Mouse (Mus musculus) neural tube, embryonic 13.5 days (tissue): ENCODE results near the gene Ano8. TPM values are rescaled to one million over a fixed set of nuclear protein-coding genes. Genes with fewer than 3 reads are reported as not detected.
"Not testable (repeated sequence)": the region's sequence is repeated elsewhere in the genome, so short reads cannot be mapped to it uniquely, and the experiment has no call there.

ENCODE experiments used
- ATAC-seq: fragments of 200-750 bp; cut with Nextera tagmentation; 2 replicates; pipeline ENCODE4 v1.8.0; 2017; ENCODE audit warnings: low read depth, mild to moderate bottlenecking, moderate TSS enrichment, moderate library complexity
- H3K27ac ChIP-seq: fragments of 300-500 bp; sonication (generic); replicated peaks from 2 replicates; pipeline ENCODE4 v1.5.1; 2015; ENCODE audit warnings: moderate library complexity, mild to moderate bottlenecking, inconsistent platforms
- H3K27me3 ChIP-seq: fragments of 300-500 bp; sonication (generic); 2 replicates; pipeline ENCODE4 v1.6.1; 2015; ENCODE audit warnings: mild to moderate bottlenecking, inconsistent platforms
- H3K36me3 ChIP-seq: fragments of 300-500 bp; sonication (generic); 2 replicates; pipeline ENCODE4 v1.6.1; 2015; ENCODE audit warnings: mild to moderate bottlenecking, inconsistent platforms
- H3K4me1 ChIP-seq: fragments of 300-500 bp; sonication (generic); replicated peaks from 2 replicates; pipeline ENCODE4 v1.6.1; 2015; ENCODE audit warnings: inconsistent platforms
- H3K4me2 ChIP-seq: fragments of 300-500 bp; sonication (generic); 2 replicates; pipeline ENCODE4 v1.6.1; 2015; ENCODE audit warnings: inconsistent platforms, mild to moderate bottlenecking, moderate library complexity
- H3K4me3 ChIP-seq: fragments of 300-500 bp; sonication (generic); 2 replicates; pipeline ENCODE4 v1.5.1; 2015; ENCODE audit warnings: mild to moderate bottlenecking, inconsistent platforms
- H3K9ac ChIP-seq: fragments of 300-500 bp; sonication (generic); 2 replicates; pipeline ENCODE4 v1.6.1; 2015; ENCODE audit warnings: moderate library complexity, mild to moderate bottlenecking, inconsistent platforms
- H3K9me3 ChIP-seq: fragments of 300-500 bp; sonication (generic); 2 replicates; pipeline ENCODE4 v1.6.1; 2016; ENCODE audit warnings: inconsistent platforms
- WGBS: fragments of 180-500 bp; shearing (Covaris S2); methylation state at CpG from one replicate; pipeline ENCODE4 v1.1.7; 2015; 5-methylcytosine and 5-hydroxymethylcytosine counted together
- polyA plus RNA-seq: library from polyadenylated mRNA; unstranded; fragments of >200 nt; fragmentation: Nextera tagmentation; extraction: Ambion mirVana; gene quantifications from 2 replicates; pipeline ENCODE4 v1.2.1, GENCODE M21; 2015

Ano8 gene
- polyA plus RNA-seq, 1 experiment from 2014 or later, result 7.8 TPM

DNA sequence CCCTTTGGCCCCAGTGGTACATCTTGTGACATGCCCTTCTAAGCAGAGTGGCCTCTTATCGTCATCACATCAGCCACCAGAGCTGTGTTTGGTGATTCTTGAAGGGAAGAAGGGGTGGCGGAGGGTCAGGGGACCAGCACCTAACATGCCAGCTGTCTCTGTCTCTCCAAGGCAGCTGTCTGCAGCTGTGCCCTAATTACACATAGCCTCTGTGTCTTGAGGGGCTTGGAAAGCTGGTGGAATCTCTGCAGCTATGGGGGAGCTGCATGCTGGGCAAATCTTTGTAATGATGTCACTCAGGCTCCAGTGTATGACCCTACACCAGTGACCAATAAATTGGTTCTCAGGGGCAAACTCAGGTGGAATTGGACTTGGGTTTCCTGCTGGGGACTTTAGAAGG is 33.1 kb downstream of the Ano8 start:
- no peak for ATAC-seq
- Histone ChIP-seq H3K4me1 (no peaks in the 10 kb centered on the region), H3K27ac (no peak overlapping the region), H3K4me3 (no peak overlapping the region), H3K36me3 (peaks cover 15% of the 10 kb centered on the region), H3K4me2 (no peak overlapping the region), H3K9ac (no peak overlapping the region), H3K27me3 (no peaks in the 10 kb centered on the region; the same call in 1 of the 2 replicates), H3K9me3 (no peaks in the 10 kb centered on the region)
- 90% methylated on average over 2 of the region's 2 CpGs for whole genome bisulfite sequencing

DNA sequence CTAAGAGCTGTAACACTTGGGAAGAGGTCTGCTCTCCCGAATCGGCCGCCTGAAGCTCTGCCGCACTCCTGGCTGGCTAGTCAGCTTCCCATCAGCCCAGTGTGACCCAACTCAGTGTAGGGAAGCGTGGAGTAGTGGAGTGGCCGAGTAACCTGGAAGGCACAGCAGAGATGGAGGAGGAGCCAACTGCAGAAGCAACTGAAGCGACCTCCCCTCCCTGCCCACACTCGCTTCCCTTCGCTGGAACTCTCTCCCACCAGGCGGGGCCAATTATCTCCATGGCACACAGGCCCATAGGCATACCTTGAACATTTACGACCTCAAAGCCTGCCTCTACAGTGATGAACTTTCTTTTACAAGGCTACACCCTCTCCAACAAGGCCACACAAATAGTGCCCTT is 34.0 kb downstream of the Ano8 start:
- Histone ChIP-seq H3K27ac (no peak overlapping the region), H3K4me3 (no peak overlapping the region), H3K36me3 (peaks cover 6% of the 10 kb centered on the region), H3K9me3 (no peaks in the 10 kb centered on the region), H3K9ac (no peak overlapping the region), H3K4me1 (no peaks in the 10 kb centered on the region), H3K27me3 (no peaks in the 10 kb centered on the region; the same call in 1 of the 2 replicates), H3K4me2 (no peak overlapping the region)
- ATAC-seq, result no peak
- 41% methylated on average over 11 of the region's 11 CpGs for WGBS

DNA sequence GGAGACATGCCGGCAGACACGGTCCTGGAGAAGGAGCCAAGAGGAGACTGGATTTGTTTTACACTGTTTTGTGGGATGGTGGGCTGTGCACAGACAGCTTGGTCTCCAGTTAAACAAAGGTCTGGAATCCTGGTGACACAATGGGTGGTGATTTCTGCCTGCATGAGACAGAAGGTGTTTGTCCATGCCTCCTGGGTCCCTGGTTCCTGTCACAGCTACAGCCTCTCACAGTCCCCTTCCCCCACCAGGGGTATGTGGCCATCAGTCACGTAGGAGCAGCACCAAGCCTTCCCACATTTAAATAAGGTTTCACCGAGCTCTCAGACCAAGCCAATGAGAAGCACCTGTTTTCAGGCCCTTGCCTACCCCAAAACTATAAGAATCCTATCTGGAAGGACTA is 34.4 kb downstream of the Ano8 start:
- Histone ChIP-seq H3K27ac (no peak overlapping the region), H3K4me3 (no peak overlapping the region)
- no peak for ATAC-seq

DNA sequence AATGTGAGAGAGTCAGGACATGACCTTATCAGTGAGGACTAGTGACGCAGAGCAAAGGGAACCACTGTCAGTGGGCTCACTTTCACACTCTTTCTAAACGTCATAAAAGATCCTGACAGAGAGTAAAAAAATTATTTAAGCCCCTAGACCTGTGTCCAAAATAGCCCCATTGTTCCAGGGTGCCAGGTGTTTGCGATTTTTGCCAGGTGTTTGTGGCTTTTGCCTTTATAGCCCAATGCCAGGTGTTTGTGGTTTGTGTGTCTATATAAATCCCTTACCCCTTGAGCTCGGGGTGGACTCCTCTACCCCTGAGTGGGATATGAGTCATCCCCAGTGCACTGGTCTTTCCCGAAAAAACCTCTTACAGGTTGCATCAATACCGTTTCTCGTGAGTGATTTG is 40.7 kb downstream of the Ano8 start:
- Histone ChIP-seq H3K4me3 (no peak overlapping the region), H3K4me1 (no peaks in the 10 kb centered on the region), H3K4me2 (no peak overlapping the region), H3K27me3 (peaks cover 11% of the 10 kb centered on the region), H3K9ac (no peak overlapping the region), H3K9me3 (no peaks in the 10 kb centered on the region), H3K27ac (no peak overlapping the region), H3K36me3 (no peaks in the 10 kb centered on the region)
- no peak for ATAC-seq
- WGBS, result 85% methylated on average over 7 of the region's 7 CpGs

More for the DNA sequence above, 34.4 kb downstream of the Ano8 start:
- no peak overlapping the region for H3K9ac ChIP-seq
- H3K27me3 ChIP-seq, result no peaks in the 10 kb centered on the region; the same call in 1 of the 2 replicates
- WGBS, result 61% methylated on average over 4 of the region's 4 CpGs
- peaks cover 2% of the 10 kb centered on the region for H3K36me3 ChIP-seq
- H3K4me2 ChIP-seq, result no peak overlapping the region
- no peaks in the 10 kb centered on the region for H3K9me3 ChIP-seq
- H3K4me1 ChIP-seq, result no peaks in the 10 kb centered on the region

DNA sequence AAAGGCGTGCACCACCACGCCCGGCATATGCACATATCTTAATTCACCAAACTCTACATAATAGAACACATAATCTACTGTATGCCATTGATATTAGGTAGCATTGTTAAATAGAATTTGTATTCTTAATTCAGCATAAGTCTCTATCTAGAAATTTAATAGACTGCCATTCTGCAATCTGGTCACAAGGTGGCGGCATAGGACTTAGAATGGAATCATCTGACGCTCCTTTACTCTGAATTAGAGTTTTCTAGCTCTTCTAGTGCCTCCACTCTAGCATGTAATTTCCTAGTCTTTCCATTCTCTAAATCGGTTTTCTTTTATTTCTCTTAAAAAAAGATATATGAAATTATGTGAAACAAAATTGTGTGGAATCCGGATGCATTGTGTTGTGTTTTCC is 44.4 kb downstream of the Ano8 start:
- Histone ChIP-seq H3K36me3 (no peaks in the 10 kb centered on the region), H3K27me3 (peaks cover 11% of the 10 kb centered on the region), H3K9me3 (no peaks in the 10 kb centered on the region), H3K4me3 (no peak overlapping the region), H3K4me1 (no peaks in the 10 kb centered on the region), H3K27ac (no peak overlapping the region), H3K4me2 (no peak overlapping the region), H3K9ac (no peak overlapping the region)
- WGBS, result 0% methylated on average over 7 of the region's 7 CpGs
- no peak for ATAC-seq

DNA sequence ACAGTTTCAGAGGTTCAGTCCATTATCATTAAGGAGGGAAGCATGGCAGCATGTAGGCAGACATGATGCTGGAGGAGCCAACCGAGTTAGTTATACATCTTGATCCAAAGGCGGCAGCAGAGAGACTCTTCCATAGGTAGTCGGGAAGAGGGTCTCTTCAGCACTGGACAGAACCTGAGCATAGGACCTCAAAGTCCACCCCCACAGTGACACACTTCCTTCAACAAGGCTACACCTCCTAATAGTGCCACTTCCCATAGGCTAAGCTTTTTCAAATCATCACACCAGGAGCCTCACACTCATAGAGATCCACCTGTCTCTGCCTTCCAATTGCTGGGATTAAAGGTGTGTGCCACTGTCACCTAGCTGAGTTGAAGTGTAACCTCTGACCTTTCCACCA is 48.7 kb downstream of the Ano8 start:
- no peaks in the 10 kb centered on the region for H3K36me3 ChIP-seq
- no peak overlapping the region for H3K27ac ChIP-seq
- ATAC-seq, result no peak
- H3K4me2 ChIP-seq, result no peak overlapping the region
- no peaks in the 10 kb centered on the region for H3K4me1 ChIP-seq
- peaks cover 3% of the 10 kb centered on the region for H3K27me3 ChIP-seq
- H3K4me3 ChIP-seq, result no peak overlapping the region
- no peak overlapping the region for H3K9ac ChIP-seq
- WGBS, result 58% methylated on average over 3 of the region's 3 CpGs
- 0 out of 2 replicates have a peak, but pooled peaks cover 2% of the 10 kb centered on the region for H3K9me3 ChIP-seq

DNA sequence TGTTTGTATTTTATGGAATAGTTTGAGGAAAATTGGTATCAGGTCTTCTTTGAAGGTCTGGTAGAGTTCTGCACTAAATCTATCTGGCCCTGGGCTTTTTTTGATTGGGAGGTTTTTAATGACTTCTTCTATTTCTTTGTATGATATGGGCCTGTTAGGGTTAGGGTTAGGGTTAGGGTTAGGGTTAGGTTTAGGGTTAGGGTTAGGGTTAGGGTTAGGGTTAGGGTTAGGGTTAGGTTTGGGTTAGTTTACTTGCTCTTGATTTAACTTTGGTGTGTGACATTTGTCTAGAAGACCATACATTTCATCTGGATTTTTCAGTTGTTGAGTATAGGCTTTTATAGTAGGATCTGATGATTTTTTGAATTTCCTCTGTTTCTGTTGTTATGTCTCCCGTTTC is 52.8 kb downstream of the Ano8 start:
- not testable (repeated sequence) for ATAC-seq, H3K9ac ChIP-seq, H3K4me3 ChIP-seq, H3K27me3 ChIP-seq, H3K27ac ChIP-seq, H3K36me3 ChIP-seq, H3K4me2 ChIP-seq, H3K4me1 ChIP-seq, H3K9me3 ChIP-seq
- WGBS, result 87% methylated on average over 1 of the region's 1 CpGs

Other genes with a start within 250 kb of the Ano8 start
- gene Myo9b, start 213.2 kb downstream of the Ano8 start, polyA plus RNA-seq, result 17.9 and 18.6 TPM in 2 replicates
- gene Haus8, start 213.0 kb downstream of the Ano8 start, polyA plus RNA-seq, result 51.9 and 64.3 TPM in 2 replicates
- gene Use1, start 119.1 kb downstream of the Ano8 start, polyA plus RNA-seq, result 109 and 111 TPM in 2 replicates
- gene Ocel1, start 114.7 kb downstream of the Ano8 start, polyA plus RNA-seq, result 4.3 and 6.0 TPM in 2 replicates
- 27.9 and 30.3 TPM in 2 replicates for gene Nr2f6, start 104.0 kb downstream of the Ano8 start, polyA plus RNA-seq
- 6.1 and 7.3 TPM in 2 replicates for gene Ushbp1, start 90.2 kb downstream of the Ano8 start, polyA plus RNA-seq
- 96.0 and 96.6 TPM in 2 replicates for gene Babam1, start 89.1 kb downstream of the Ano8 start, polyA plus RNA-seq
- gene Ankle1, start 80.0 kb downstream of the Ano8 start, polyA plus RNA-seq, result 8.2 and 8.4 TPM in 2 replicates
- 127 and 145 TPM in 2 replicates for gene Abhd8, start 22.3 kb downstream of the Ano8 start, polyA plus RNA-seq
- gene Mrpl34, start 21.0 kb downstream of the Ano8 start, polyA plus RNA-seq, result 208 and 237 TPM in 2 replicates
- 217 and 231 TPM in 2 replicates for gene Dda1, start 16.8 kb downstream of the Ano8 start, polyA plus RNA-seq
- 12.0 and 15.5 TPM in 2 replicates for gene Gtpbp3, start 2.1 kb upstream of the Ano8 start, polyA plus RNA-seq
- 20.8 and 22.2 TPM in 2 replicates for gene Plvap, start 25.8 kb upstream of the Ano8 start, polyA plus RNA-seq
- gene Ccdc194, start 39.7 kb upstream of the Ano8 start, polyA plus RNA-seq, result 0.17 and 0.24 TPM in 2 replicates
- gene Bst2, start 51.5 kb upstream of the Ano8 start, polyA plus RNA-seq, result 16.0 and 23.4 TPM in 2 replicates
- 56.2 and 60.7 TPM in 2 replicates for gene Mvb12a, start 57.0 kb upstream of the Ano8 start, polyA plus RNA-seq
- 0.25 TPM in 1 of 2 replicates, not detected in the other for gene Tmem221, start 72.9 kb upstream of the Ano8 start, polyA plus RNA-seq
- not detected in 2 replicates for gene Nxnl1, start 80.6 kb upstream of the Ano8 start, polyA plus RNA-seq
- gene Slc27a1, start 82.9 kb upstream of the Ano8 start, polyA plus RNA-seq, result 81.7 and 82.0 TPM in 2 replicates
- gene Pgls, start 106.2 kb upstream of the Ano8 start, polyA plus RNA-seq, result 191 and 213 TPM in 2 replicates
- gene Fam129c, start 111.7 kb upstream of the Ano8 start, polyA plus RNA-seq, result 7.8 and 8.5 TPM in 2 replicates
- 66.8 and 67.2 TPM in 2 replicates for gene Colgalt1, start 125.0 kb upstream of the Ano8 start, polyA plus RNA-seq
- gene Unc13a, start 185.8 kb upstream of the Ano8 start, polyA plus RNA-seq, result 16.6 and 17.7 TPM in 2 replicates
- 3.9 and 4.0 TPM in 2 replicates for gene Jak3, start 190.3 kb upstream of the Ano8 start, polyA plus RNA-seq
- 0.46 and 1.0 TPM in 2 replicates for gene Insl3, start 203.3 kb upstream of the Ano8 start, polyA plus RNA-seq
- 0.42 and 0.59 TPM in 2 replicates for gene B3gnt3, start 215.8 kb upstream of the Ano8 start, polyA plus RNA-seq
- 54.2 and 55.0 TPM in 2 replicates for gene Fcho1, start 239.8 kb upstream of the Ano8 start, polyA plus RNA-seq